Mouse (Mus musculus) G1E (cell line): ENCODE data around the gene Fndc11. TPM values are rescaled to one million over a fixed set of nuclear protein-coding genes. Genes with fewer than 3 reads are reported as not detected.

Experiments used
- ATAC-seq: 2 replicates; pipeline ENCODE4 v1.8.0; 2016; ENCODE audit warnings: mild to moderate bottlenecking; ENCODE audit not compliant: insufficient number of reproducible peaks, poor library complexity, low FRiP score, severe bottlenecking; ENCODE audit errors: extremely low read depth
- DNase-seq: peaks from one replicate; pipeline ENCODE4 v3.0.0; 2012; ENCODE audit warnings: low spot score
- H3K27me3 ChIP-seq: 2 replicates; pipeline ENCODE4 v1.6.1; 2012; ENCODE audit warnings: mild to moderate bottlenecking, low read length, inconsistent platforms; ENCODE audit not compliant: insufficient read depth
- H3K36me3 ChIP-seq: replicated peaks from 2 replicates; pipeline ENCODE3; 2012; ENCODE audit warnings: mild to moderate bottlenecking, inconsistent platforms
- H3K4me1 ChIP-seq: 2 replicates; pipeline ENCODE4 v1.6.1; 2012; ENCODE audit warnings: low read depth, low read length, inconsistent platforms, mixed read lengths; ENCODE audit not compliant: insufficient read depth
- H3K4me3 ChIP-seq: 2 replicates; pipeline ENCODE4 v1.5.1; 2012; ENCODE audit warnings: low read depth, mild to moderate bottlenecking, inconsistent platforms, low read length, moderate library complexity, mixed read lengths
- H3K9me3 ChIP-seq: replicated peaks from 2 replicates; pipeline ENCODE4 v1.6.1; 2012; ENCODE audit warnings: inconsistent platforms
- CTCF ChIP-seq: IDR thresholded peaks from 2 replicates; pipeline ENCODE4 v1.5.1; 2012; ENCODE audit warnings: low read depth, low read length, inconsistent platforms, mixed read lengths
- GATA1 ChIP-seq: IDR thresholded peaks from 2 replicates; pipeline ENCODE4 v1.6.1; 2012; ENCODE audit warnings: borderline replicate concordance, low read length, inconsistent platforms, mixed read lengths
- GATA2 ChIP-seq: IDR thresholded peaks from 2 replicates; pipeline ENCODE4 v1.6.1; 2012; ENCODE audit warnings: low read depth, low read length, inconsistent platforms, borderline replicate concordance
- POLR2AphosphoS5 ChIP-seq: IDR thresholded peaks from 2 replicates; pipeline ENCODE4 v1.6.1; 2012; ENCODE audit warnings: low read depth, low read length, inconsistent platforms; ENCODE audit not compliant: insufficient replicate concordance
- TAL1 ChIP-seq: conservative IDR thresholded peaks from 2 replicates; pipeline ENCODE4 v1.6.1; 2012; ENCODE audit warnings: low read depth, low read length, inconsistent platforms, mixed read lengths
- polyA plus RNA-seq: library from polyadenylated mRNA; stranded (reverse); fragments of >175 nt; gene quantifications from 2 replicates; pipeline ENCODE4 v1.2.3, GENCODE M21; 2012
- total RNA-seq, 2 experiments: library from RNA; stranded (forward) in 1 of 2; stranded (reverse) in 1 of 2; fragments of 200-1000 nt in 1 of 2; fragments of >200 nt in 1 of 2; fragmentation: Nextera tagmentation in 1 of 2; gene quantifications; 2 replicates each; pipeline ENCODE4 v1.2.3; 2014 to 2017

Fndc11 gene
- total and polyA plus RNA-seq, 3 experiments = not detected

DNA sequence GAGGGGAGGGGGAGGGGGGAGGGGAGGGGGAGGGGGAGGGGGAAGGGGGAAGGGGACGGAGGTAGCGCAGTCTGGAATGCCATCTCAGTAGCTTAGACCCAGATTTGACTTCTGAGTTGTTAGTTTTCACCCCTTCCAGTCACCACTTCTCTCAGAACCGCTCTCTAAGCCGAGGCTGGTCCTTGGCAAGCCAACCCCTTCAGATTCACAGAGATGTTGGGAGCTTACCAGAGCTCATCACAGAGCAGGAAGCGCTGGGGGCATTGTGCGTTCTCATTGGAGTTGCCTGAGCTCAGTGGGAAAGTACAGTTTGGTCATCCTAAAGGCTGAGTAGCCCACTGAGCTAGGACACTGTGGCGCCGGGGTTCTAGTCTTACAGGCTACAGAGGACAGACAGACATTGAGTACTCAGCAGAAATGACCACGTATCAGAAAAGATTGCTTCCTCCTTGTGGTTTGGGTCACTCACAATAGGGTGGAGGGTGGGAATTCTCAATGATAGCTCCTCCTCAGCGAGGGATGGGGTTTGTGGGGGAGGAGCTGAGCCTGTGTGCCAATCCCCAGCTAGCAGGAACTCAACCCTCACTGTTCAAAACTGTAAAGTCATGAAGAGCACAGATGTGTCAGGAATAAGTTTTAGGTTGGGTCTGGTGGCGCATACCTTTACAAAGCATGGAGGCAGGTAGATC, 24.0 kb downstream of the Fndc11 start:
- DNase-seq = peak; percentile 85
- peak overlapping the region; percentile 38; the same call in 1 of the 2 replicates for H3K4me3 ChIP-seq
- H3K27me3 ChIP-seq = no peaks in the 10 kb centered on the region; the same call in 1 of the 2 replicates
- TF ChIP-seq GATA2 (no peak), CTCF (no peak), GATA1 (no peak), TAL1 (no peak), POLR2AphosphoS5 (no peak)
- peaks cover 44% of the 10 kb centered on the region for H3K4me1 ChIP-seq
- peaks cover 22% of the 10 kb centered on the region for H3K36me3 ChIP-seq
- peak; percentile 91 for ATAC-seq
- H3K9me3 ChIP-seq = no peaks in the 10 kb centered on the region

DNA sequence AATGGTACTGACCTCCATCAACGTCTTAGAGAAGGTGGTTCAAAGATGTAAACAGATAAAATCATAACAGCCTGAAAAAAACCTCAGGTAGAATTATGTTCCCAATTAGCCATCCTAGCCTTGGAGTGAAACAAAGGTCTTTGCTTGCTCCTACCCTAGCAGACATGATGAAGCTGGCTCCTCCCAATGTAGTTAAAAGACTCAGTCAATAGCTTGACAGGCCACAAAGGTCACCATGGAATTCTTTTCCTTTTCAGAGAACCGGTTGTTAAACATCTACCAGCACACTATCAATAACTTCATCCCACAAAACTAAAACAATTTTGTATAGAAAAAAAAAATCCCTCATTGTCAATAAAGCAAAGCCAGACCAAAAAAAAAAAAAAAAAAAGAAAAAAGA, 25.2 kb downstream of the Fndc11 start:
- TF ChIP-seq TAL1 (no peak), POLR2AphosphoS5 (no peak), GATA1 (no peak), GATA2 (no peak), CTCF (no peak)
- Histone ChIP-seq H3K36me3 (peaks cover 11% of the 10 kb centered on the region), H3K9me3 (no peaks in the 10 kb centered on the region), H3K4me3 (no peak overlapping the region), H3K27me3 (no peaks in the 10 kb centered on the region; the same call in 1 of the 2 replicates), H3K4me1 (peaks cover 32% of the 10 kb centered on the region)
- no peak for ATAC-seq
- no peak for DNase-seq

- ATAC-seq (no peak), DNase-seq (no peak)
- no peaks in the 10 kb centered on the region for H3K9me3 ChIP-seq
- H3K4me3 ChIP-seq = no peak overlapping the region
- H3K4me1 ChIP-seq = peaks cover 2% of the 10 kb centered on the region
- H3K27me3 ChIP-seq = no peaks in the 10 kb centered on the region; the same call in 1 of the 2 replicates
- TF ChIP-seq GATA2 = no peak
- no peak for TF ChIP-seq CTCF
- TF ChIP-seq TAL1 = no peak
- peaks cover 38% of the 10 kb centered on the region for H3K36me3 ChIP-seq
Observed at GRCm38 (mm10) chr2:181249217-181249616, 29.4 kb downstream of the Fndc11 start.

GRCm38 (mm10) chr2:181251841-181252240, 32.0 kb downstream of the Fndc11 start:
- no peaks in the 10 kb centered on the region; the same call in 1 of the 2 replicates for H3K27me3 ChIP-seq
- peaks cover 63% of the 10 kb centered on the region for H3K36me3 ChIP-seq
- H3K4me3 ChIP-seq = no peak overlapping the region
- H3K4me1 ChIP-seq = no peaks in the 10 kb centered on the region
- DNase-seq (no peak), ATAC-seq (no peak)
- no peak for TF ChIP-seq GATA1
- no peak for TF ChIP-seq CTCF
- TF ChIP-seq POLR2AphosphoS5 = no peak
- H3K9me3 ChIP-seq = no peaks in the 10 kb centered on the region

DNA sequence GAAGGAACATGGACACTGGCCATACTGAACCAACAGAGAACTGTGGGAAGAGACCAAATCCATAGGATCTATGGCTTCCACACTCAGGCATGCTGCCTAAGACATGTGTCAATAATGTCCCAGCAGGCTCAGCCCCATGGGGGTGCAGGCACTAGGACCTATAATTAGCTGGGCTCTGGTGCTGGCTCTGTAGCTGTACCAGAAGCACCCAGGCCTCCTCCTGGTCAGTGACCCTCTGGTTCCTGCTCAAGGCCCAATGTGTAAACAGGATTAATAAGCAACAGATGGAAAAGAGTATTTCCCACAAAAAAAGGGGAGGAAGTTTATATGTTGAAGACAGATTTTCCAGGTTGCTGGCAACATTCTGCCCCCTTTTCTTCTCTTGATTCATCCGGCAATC, 33.4 kb downstream of the Fndc11 start:
- no peaks in the 10 kb centered on the region for H3K27me3 ChIP-seq
- no peak for DNase-seq
- TF ChIP-seq GATA1 (no peak), GATA2 (no peak)
- H3K9me3 ChIP-seq = no peaks in the 10 kb centered on the region
- ATAC-seq = no peak
- no peaks in the 10 kb centered on the region for H3K4me1 ChIP-seq
- H3K4me3 ChIP-seq = no peak overlapping the region
- peaks cover 77% of the 10 kb centered on the region for H3K36me3 ChIP-seq

GRCm38 (mm10) chr2:181266839-181267238, 47.0 kb downstream of the Fndc11 start:
- TF ChIP-seq GATA1 (no peak), POLR2AphosphoS5 (no peak), GATA2 (no peak), TAL1 (no peak), CTCF (no peak)
- DNase-seq (no peak), ATAC-seq (no peak)
- Histone ChIP-seq H3K27me3 (no peaks in the 10 kb centered on the region), H3K4me1 (no peaks in the 10 kb centered on the region), H3K4me3 (no peak overlapping the region), H3K9me3 (no peaks in the 10 kb centered on the region), H3K36me3 (peaks cover 94% of the 10 kb centered on the region)

- H3K36me3 ChIP-seq = peaks cover 93% of the 10 kb centered on the region
- no peak for DNase-seq
- TF ChIP-seq GATA2 (no peak), GATA1 (no peak), POLR2AphosphoS5 (no peak), CTCF (no peak), TAL1 (no peak)
Observed at GRCm38 (mm10) chr2:181272092-181272491, 52.3 kb downstream of the Fndc11 start.

More at GRCm38 (mm10) chr2:181272092-181272491, 52.3 kb downstream of the Fndc11 start:
- Histone ChIP-seq H3K9me3 (no peaks in the 10 kb centered on the region), H3K27me3 (no peaks in the 10 kb centered on the region), H3K4me1 (no peaks in the 10 kb centered on the region), H3K4me3 (no peak overlapping the region)
- ATAC-seq = no peak

Other genes with a start within 250 kb of the Fndc11 start
- 3.7 and 4.9 TPM in 2 replicates for gene Col20a1, start 233.5 kb upstream of the Fndc11 start, total RNA-seq (2014; fragmentation: Nextera tagmentation)
- gene Col20a1, start 233.5 kb upstream of the Fndc11 start, total RNA-seq (2017) = 0.38 and 0.58 TPM in 2 replicates
- gene Col20a1, start 233.5 kb upstream of the Fndc11 start, polyA plus RNA-seq = 0.57 TPM in 2 replicates
- not detected in 2 replicates for gene Chrna4, start 176.5 kb upstream of the Fndc11 start, total RNA-seq (2014; fragmentation: Nextera tagmentation)
- 0.05 and 0.41 TPM in 2 replicates for gene Chrna4, start 176.5 kb upstream of the Fndc11 start, total RNA-seq (2017)
- not detected in 2 replicates for gene Chrna4, start 176.5 kb upstream of the Fndc11 start, polyA plus RNA-seq
- gene Kcnq2, start 84.7 kb upstream of the Fndc11 start, total RNA-seq (2014; fragmentation: Nextera tagmentation) = 1.6 TPM in 1 of 2 replicates, not detected in the other
- gene Kcnq2, start 84.7 kb upstream of the Fndc11 start, total RNA-seq (2017) = 0.23 and 0.44 TPM in 2 replicates
- gene Kcnq2, start 84.7 kb upstream of the Fndc11 start, polyA plus RNA-seq = not detected in 2 replicates
- not detected in 2 replicates for gene Eef1a2, start 63.0 kb upstream of the Fndc11 start, total RNA-seq (2014; fragmentation: Nextera tagmentation)
- 0.05 TPM in 1 of 2 replicates, not detected in the other for gene Eef1a2, start 63.0 kb upstream of the Fndc11 start, total RNA-seq (2017)
- not detected in 2 replicates for gene Eef1a2, start 63.0 kb upstream of the Fndc11 start, polyA plus RNA-seq
- 148 and 153 TPM in 2 replicates for gene Ppdpf, start 32.8 kb upstream of the Fndc11 start, total RNA-seq (2014; fragmentation: Nextera tagmentation)
- gene Ppdpf, start 32.8 kb upstream of the Fndc11 start, total RNA-seq (2017) = 58.4 and 74.0 TPM in 2 replicates
- 143 and 210 TPM in 2 replicates for gene Ppdpf, start 32.8 kb upstream of the Fndc11 start, polyA plus RNA-seq
- gene Ptk6, start 17.2 kb upstream of the Fndc11 start, total RNA-seq (2014; fragmentation: Nextera tagmentation) = not detected in 2 replicates
- gene Ptk6, start 17.2 kb upstream of the Fndc11 start, total RNA-seq (2017) = 0.22 TPM in 1 of 2 replicates, not detected in the other
- gene Ptk6, start 17.2 kb upstream of the Fndc11 start, polyA plus RNA-seq = not detected in 2 replicates
- gene Srms, start 6.8 kb upstream of the Fndc11 start, total RNA-seq (2014; fragmentation: Nextera tagmentation) = 0.30 TPM in 1 of 2 replicates, not detected in the other
- gene Srms, start 6.8 kb upstream of the Fndc11 start, total RNA-seq (2017) = 0.06 TPM in 1 of 2 replicates, not detected in the other
- gene Srms, start 6.8 kb upstream of the Fndc11 start, polyA plus RNA-seq = not detected in 2 replicates
- gene Helz2, start 22.0 kb downstream of the Fndc11 start, total RNA-seq (2014; fragmentation: Nextera tagmentation) = 23.8 and 24.3 TPM in 2 replicates
- 12.4 and 13.6 TPM in 2 replicates for gene Helz2, start 22.0 kb downstream of the Fndc11 start, total RNA-seq (2017)
- gene Helz2, start 22.0 kb downstream of the Fndc11 start, polyA plus RNA-seq = 11.6 and 13.4 TPM in 2 replicates
- gene Gmeb2, start 68.0 kb downstream of the Fndc11 start, total RNA-seq (2014; fragmentation: Nextera tagmentation) = 40.8 and 50.0 TPM in 2 replicates
- 12.8 and 15.6 TPM in 2 replicates for gene Gmeb2, start 68.0 kb downstream of the Fndc11 start, total RNA-seq (2017)
- 12.2 and 18.1 TPM in 2 replicates for gene Gmeb2, start 68.0 kb downstream of the Fndc11 start, polyA plus RNA-seq
- gene Stmn3, start 94.5 kb downstream of the Fndc11 start, total RNA-seq (2014; fragmentation: Nextera tagmentation) = not detected in 2 replicates
- gene Stmn3, start 94.5 kb downstream of the Fndc11 start, total RNA-seq (2017) = not detected in 2 replicates
- not detected in 2 replicates for gene Stmn3, start 94.5 kb downstream of the Fndc11 start, polyA plus RNA-seq
- 79.8 and 89.5 TPM in 2 replicates for gene Rtel1, start 99.7 kb downstream of the Fndc11 start, total RNA-seq (2014; fragmentation: Nextera tagmentation)
- gene Rtel1, start 99.7 kb downstream of the Fndc11 start, total RNA-seq (2017) = 59.2 and 80.4 TPM in 2 replicates
- 17.9 and 24.5 TPM in 2 replicates for gene Rtel1, start 99.7 kb downstream of the Fndc11 start, polyA plus RNA-seq
- 22.2 and 22.3 TPM in 2 replicates for gene Zgpat, start 144.9 kb downstream of the Fndc11 start, total RNA-seq (2014; fragmentation: Nextera tagmentation)
- gene Zgpat, start 144.9 kb downstream of the Fndc11 start, total RNA-seq (2017) = 40.0 and 40.5 TPM in 2 replicates
- 26.0 and 28.1 TPM in 2 replicates for gene Zgpat, start 144.9 kb downstream of the Fndc11 start, polyA plus RNA-seq
- gene Arfrp1, start 145.4 kb downstream of the Fndc11 start, total RNA-seq (2014; fragmentation: Nextera tagmentation) = 32.8 and 35.0 TPM in 2 replicates
- 28.5 and 32.1 TPM in 2 replicates for gene Arfrp1, start 145.4 kb downstream of the Fndc11 start, total RNA-seq (2017)
- 17.5 and 25.0 TPM in 2 replicates for gene Arfrp1, start 145.4 kb downstream of the Fndc11 start, polyA plus RNA-seq
- 13.8 and 16.1 TPM in 2 replicates for gene Lime1, start 160.1 kb downstream of the Fndc11 start, total RNA-seq (2014; fragmentation: Nextera tagmentation)
- gene Lime1, start 160.1 kb downstream of the Fndc11 start, total RNA-seq (2017) = 15.3 and 18.9 TPM in 2 replicates
- gene Lime1, start 160.1 kb downstream of the Fndc11 start, polyA plus RNA-seq = 23.9 and 29.9 TPM in 2 replicates
- gene Zbtb46, start 239.4 kb downstream of the Fndc11 start, total RNA-seq (2014; fragmentation: Nextera tagmentation) = not detected in 2 replicates
- gene Zbtb46, start 239.4 kb downstream of the Fndc11 start, total RNA-seq (2017) = 0.23 and 0.66 TPM in 2 replicates
- 0.04 TPM in 1 of 2 replicates, not detected in the other for gene Zbtb46, start 239.4 kb downstream of the Fndc11 start, polyA plus RNA-seq